ENCODE assay signal across 20 mouse cellular contexts in the genomic region with DNA sequence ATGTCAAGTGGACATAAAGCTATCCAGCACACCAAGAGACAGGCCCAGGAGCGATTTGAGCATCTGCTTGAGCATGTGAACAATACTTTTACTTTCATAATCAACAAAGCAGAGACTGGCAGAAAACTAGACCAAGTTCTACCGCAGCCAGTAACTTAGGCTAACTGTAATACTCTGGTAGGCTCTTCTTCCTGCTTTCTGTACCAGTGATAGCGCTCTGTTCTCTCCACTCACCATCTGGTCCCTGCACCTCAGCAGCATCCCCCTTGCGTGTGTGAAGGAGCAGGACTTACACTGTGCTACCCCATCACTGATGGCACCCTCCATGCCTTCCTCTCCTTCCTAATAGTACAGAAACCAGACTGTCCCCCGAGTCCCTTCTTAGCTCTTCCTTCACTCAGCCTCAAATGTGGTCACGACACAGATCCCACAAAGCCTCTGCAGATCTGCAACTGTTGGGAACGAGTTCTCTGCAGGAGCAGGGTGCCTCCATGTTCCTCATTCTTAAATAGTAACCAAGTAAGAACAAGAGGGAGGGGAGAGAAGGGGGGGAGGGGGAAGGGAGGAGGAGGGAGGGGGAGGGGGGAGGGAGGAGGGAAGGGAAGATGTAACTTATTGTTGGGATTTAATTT.
A peak's percentile ranks its signal among the peaks of the same experiment; 100 is the strongest.
DNase-seq lines count a peak whose midpoint lies in the region; ATAC-seq and TF ChIP-seq lines count a peak whose summit lies in the region.
"Had no signal": no experiment of that assay in that cellular context is flagged by ENCODE, and none has a peak within 500 bp of the region (broad histone marks: within the 10 kb centered on the region; RNA-seq: fewer than 3 reads in every experiment).

No protein-coding gene starts in this region.

- no peak overlapping the region for H3K4me3 ChIP-seq in heart, embryonic 16.5 days (ENCODE audit: low read length)
- no peak overlapping the region for H3K4me3 ChIP-seq in bone marrow macrophage, adult 2 months (ENCODE audit: insufficient read depth, low read length)
- H3K4me3 ChIP-seq: layer of hippocampus, adult 2 months; limb, embryonic 10.5 days; lung, embryonic 15.5 days; neural tube, embryonic 13.5 days had no signal

- 0 out of 2 replicates have a peak overlapping the region, but pooled peaks have one; percentile 9 for H3K4me2 ChIP-seq in heart, embryonic 16.5 days (ENCODE audit: low read depth, low read length)
- H3K4me2 ChIP-seq: liver, embryonic 11.5 days; lung, embryonic 15.5 days; neural tube, embryonic 13.5 days had no signal

- ATAC-seq in heart, embryonic 16.5 days (replicated peaks; ENCODE audit: extremely low read depth, insufficient read depth, low FRiP score), result peak; percentile 18; the same call in 1 of the 2 replicates
- ATAC-seq in megakaryocyte progenitor cell, adult 5-6 weeks (replicated peaks; ENCODE audit: poor library complexity), result peak; percentile 70

- DNase-seq in heart, postnatal 25 days (ENCODE audit: low spot score), result no peak
- DNase-seq in CD4-positive helper T cell, adult 2 months (ENCODE audit: low read depth, low spot score), result peak; percentile 14
- no peak for DNase-seq in left cerebral cortex, postnatal 10 days (ENCODE audit: extremely low spot score in 1 of 2, low spot score in 2 of 2)
- DNase-seq in B cell, adult 2 months, result no peak
- no peak for DNase-seq in urinary bladder, adult 18-20 months (ENCODE audit: low spot score in 2 of 2)
- DNase-seq: cerebellum, adult 11 months; gastrocnemius, postnatal 14 days; heart, postnatal 4 days; right cerebral cortex, postnatal 25 days had no signal

- WGBS in heart, embryonic 16.5 days, result 81% methylated on average over 7 of the region's 7 CpGs

- intact Hi-C loops in heart, postnatal 25 days (cut with DNase I), result no loop called here
- intact Hi-C loops in left cerebral cortex, postnatal 10 days (cut with DNase I), result no loop called here

- peak overlapping the region; percentile 53 for H3K27ac ChIP-seq in heart, embryonic 16.5 days (ENCODE audit: low read length)
- H3K27ac ChIP-seq in bone marrow macrophage, adult 2 months (ENCODE audit: insufficient read depth, low read depth, low read length), result peak overlapping the region; percentile 14
- H3K27ac ChIP-seq: kidney, postnatal 0 days; layer of hippocampus, adult 2 months; limb, embryonic 10.5 days; lung, embryonic 15.5 days; macrophage; neural tube, embryonic 13.5 days; stomach, postnatal 0 days had no signal

- TF ChIP-seq POLR2A in bone marrow macrophage, adult 2 months (IDR thresholded peaks at IDR 0.05; ENCODE audit: borderline replicate concordance, low read depth, low read length), result no peak

- no peaks in the 10 kb centered on the region for H3K27me3 ChIP-seq in heart, embryonic 16.5 days (ENCODE audit: control insufficient read depth, insufficient read depth, low read length)
- H3K27me3 ChIP-seq: lung, embryonic 15.5 days; neural tube, embryonic 13.5 days had no signal

- H3K36me3 ChIP-seq in heart, embryonic 16.5 days (ENCODE audit: control insufficient read depth, insufficient read depth), result no peaks in the 10 kb centered on the region
- H3K36me3 ChIP-seq: limb, embryonic 10.5 days; lung, embryonic 15.5 days; neural tube, embryonic 13.5 days had no signal

- H3K9me3 ChIP-seq in heart, embryonic 16.5 days (replicated peaks; ENCODE audit: control insufficient read depth, low read length), result no peaks in the 10 kb centered on the region; the same call in 1 of the 2 replicates
- H3K9me3 ChIP-seq: limb, embryonic 10.5 days; lung, embryonic 15.5 days; neural tube, embryonic 13.5 days had no signal

- H3K4me1 ChIP-seq in heart, embryonic 16.5 days (ENCODE audit: control insufficient read depth, insufficient read depth, low read length), result peaks cover 7% of the 10 kb centered on the region; the same call in 1 of the 2 replicates
- H3K4me1 ChIP-seq in bone marrow macrophage, adult 2 months (ENCODE audit: control insufficient read depth, insufficient read depth, low read length), result peaks cover 23% of the 10 kb centered on the region
- H3K4me1 ChIP-seq: limb, embryonic 10.5 days; lung, embryonic 15.5 days; neural tube, embryonic 13.5 days had no signal

- no peak overlapping the region for H3K9ac ChIP-seq in heart, embryonic 16.5 days (ENCODE audit: low read length)
- H3K9ac ChIP-seq: lung, embryonic 15.5 days; neural tube, embryonic 13.5 days had no signal

- TF ChIP-seq CTCF in bone marrow macrophage, adult 2 months (IDR thresholded peaks at IDR 0.05; ENCODE audit: low read depth, low read length), result no peak
